Mouse (Mus musculus) monocyte, adult 59 days (primary cell): ENCODE measurements around the gene Fbl. TPM values are rescaled to one million over a fixed set of nuclear protein-coding genes. Genes with fewer than 3 reads are reported as not detected.

ENCODE experiments used
- total RNA-seq, 2 experiments: library from RNA; stranded (reverse); gene quantifications; one replicate each; pipeline ENCODE4 v1.2.4; 2023

Fbl gene
- 100 to 1,000 TPM; 127 to 139 TPM for total RNA-seq

GRCm38 (mm10) chr7:28169489-28170422 lies at the start of gene Fbl:
TSS of gene Fbl (plus strand) at chr7:28169710.

GRCm38 (mm10) chr7:28129166-28129565 lies 40.3 kb upstream of the Fbl start, which contains the start of gene 9530053A07Rik:
TSS of gene 9530053A07Rik (plus strand) at chr7:28129466.

GRCm38 (mm10) chr7:28179228-28179627 lies 9.7 kb downstream of the Fbl start, which contains the start of gene Dyrk1b:
TSS of gene Dyrk1b (plus strand) at chr7:28179469.

Other genes starting within 250 kb of the Fbl start
- 1 to 10 TPM; 5.9 to 9.1 TPM for gene Zfp974, start 240.2 kb upstream of the Fbl start, total RNA-seq
- gene Zfp780b, start 190.5 kb upstream of the Fbl start, total RNA-seq = 1 to 10 TPM; 7.3 to 8.5 TPM
- gene Zfp850, start 155.6 kb upstream of the Fbl start, total RNA-seq = 1 to 10 TPM; 1.9 to 2.8 TPM
- gene Psmc4, start 119.6 kb upstream of the Fbl start, total RNA-seq = 10 to 100 TPM; 78.9 to 80.8 TPM
- gene Fcgbp, start 98.5 kb upstream of the Fbl start, total RNA-seq = not detected
- not detected for gene 9530053A07Rik, start 40.2 kb upstream of the Fbl start, total RNA-seq
- 10 to 100 TPM; 14.8 to 15.4 TPM for gene Dyrk1b, start 9.8 kb downstream of the Fbl start, total RNA-seq
- gene Eid2, start 98.2 kb downstream of the Fbl start, total RNA-seq = 1 to 10 TPM; 1.6 to 2.3 TPM
- 1 to 10 TPM; 6.0 to 7.1 TPM for gene Eid2b, start 108.0 kb downstream of the Fbl start, total RNA-seq
- gene Selenov, start 121.5 kb downstream of the Fbl start, total RNA-seq = not detected
- gene Dll3, start 132.5 kb downstream of the Fbl start, total RNA-seq = not detected
- 10 to 100 TPM; 28.9 to 29.0 TPM for gene Timm50, start 142.4 kb downstream of the Fbl start, total RNA-seq
- gene Supt5, start 169.0 kb downstream of the Fbl start, total RNA-seq = 100 to 1,000 TPM; 118 to 123 TPM
- 1,000 to 10,000 TPM; 1,784 to 1,904 TPM for gene Rps16, start 180.9 kb downstream of the Fbl start, total RNA-seq
- gene Plekhg2, start 202.9 kb downstream of the Fbl start, total RNA-seq = 10 to 100 TPM; 38.7 to 42.8 TPM
- gene Zfp36, start 210.5 kb downstream of the Fbl start, total RNA-seq = 1,000 to 10,000 TPM; 3,101 to 3,326 TPM
- 10 to 100 TPM; 15.0 to 18.4 TPM for gene Med29, start 223.0 kb downstream of the Fbl start, total RNA-seq
- gene Paf1, start 223.2 kb downstream of the Fbl start, total RNA-seq = 100 to 1,000 TPM; 153 to 188 TPM